Mouse (Mus musculus): ENCODE results near the gene Agtrap. TPM values are rescaled to one million over a fixed set of nuclear protein-coding genes. Genes with fewer than 3 reads are reported as not detected.
A peak's percentile ranks its signal among the peaks of the same experiment; 100 is the strongest.

Gene Agtrap
- polyA plus RNA-seq, 1 experiment from 2014 or later: 10.4 TPM

DNA sequence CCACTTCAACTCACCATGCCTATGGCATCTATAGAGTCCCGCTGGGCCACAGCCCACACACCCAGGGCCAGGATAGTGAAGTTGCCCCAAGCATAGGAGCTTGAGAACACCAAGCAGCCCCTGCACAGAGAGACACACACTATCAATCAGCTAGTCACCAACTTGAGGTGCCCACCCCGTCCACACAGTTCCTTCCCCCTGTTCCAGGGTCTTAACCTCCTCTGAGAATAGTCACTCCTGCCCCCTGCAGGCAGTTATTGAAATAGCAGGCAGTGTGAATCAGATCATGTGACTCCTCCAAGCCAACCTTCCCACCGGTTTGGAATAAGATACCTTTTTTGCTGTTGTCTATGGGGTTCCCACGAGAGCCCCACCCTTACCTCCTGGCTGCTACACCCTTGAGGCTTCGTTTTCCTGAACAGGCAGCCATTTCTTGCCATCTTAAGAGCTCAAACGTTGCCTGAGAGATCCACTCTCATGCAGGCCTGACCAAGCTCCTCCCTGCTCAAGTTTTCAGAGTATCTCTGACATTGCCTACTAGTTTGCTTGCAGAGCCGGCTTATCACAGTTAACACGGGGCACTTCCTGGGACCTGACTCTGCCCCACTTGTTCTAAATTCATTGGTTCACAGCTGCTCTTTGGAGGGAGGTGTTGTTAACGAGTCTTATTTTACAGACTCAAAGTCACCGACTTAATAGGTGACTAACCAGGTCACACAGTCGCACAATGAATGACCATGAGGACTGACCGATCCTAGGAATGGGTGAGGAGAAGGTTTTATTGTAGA, 5.4 kb downstream of the Agtrap start:
- peak; percentile 67 for ATAC-seq
- Histone ChIP-seq H3K9me3 (ENCODE audit: low read length) (no peaks in the 10 kb centered on the region), H3K36me3 (replicated peaks; ENCODE audit: insufficient read depth, low read length) (peaks cover 20% of the 10 kb centered on the region), H3K27me3 (ENCODE audit: insufficient read depth, low read length) (no peaks in the 10 kb centered on the region), H3K4me3 (ENCODE audit: low read depth, low read length) (no peak overlapping the region), H3K4me2 (ENCODE audit: low read depth, low read length) (0 out of 2 replicates have a peak overlapping the region, but pooled peaks have one; percentile 3), H3K9ac (replicated peaks) (no peak overlapping the region), H3K4me1 (ENCODE audit: insufficient read depth) (peaks cover 48% of the 10 kb centered on the region), H3K27ac (ENCODE audit: low read depth) (0 out of 2 replicates have a peak overlapping the region, but pooled peaks have one; percentile 66)
- DNase-seq: peak; percentile 77
- WGBS (ENCODE audit: insufficient replicate concordance): 36% methylated on average over 12 of the region's 12 CpGs
- no peak for TF ChIP-seq EP300 (IDR thresholded peaks at IDR 0.05; ENCODE audit: low read depth)
- peak; percentile 86 for TF ChIP-seq CTCF (IDR thresholded peaks at IDR 0.05; ENCODE audit: low read depth)

DNA sequence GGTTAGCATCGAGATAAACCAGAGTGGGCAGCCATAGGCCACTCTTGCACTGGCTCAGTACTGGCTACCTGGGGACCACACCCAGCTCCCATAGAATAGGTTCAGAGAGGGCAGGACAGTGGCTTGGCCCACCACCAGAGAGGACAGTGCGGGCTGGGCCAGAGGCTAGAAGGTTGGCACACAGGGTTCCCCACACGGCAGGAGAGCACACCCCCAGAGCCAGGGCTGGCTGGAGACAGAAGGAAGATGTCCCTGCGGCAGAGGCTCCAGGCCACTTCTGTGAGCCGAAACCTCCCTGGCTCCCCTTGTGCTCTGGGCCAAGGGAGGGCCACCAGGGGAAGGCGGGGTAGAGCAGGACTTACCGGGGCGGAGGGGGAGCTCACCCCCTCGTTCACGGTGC, 6.6 kb downstream of the Agtrap start:
- no peaks in the 10 kb centered on the region for H3K9me3 ChIP-seq (ENCODE audit: low read length)
- H3K4me1 ChIP-seq (ENCODE audit: insufficient read depth): peaks cover 39% of the 10 kb centered on the region
- no peak overlapping the region for H3K4me2 ChIP-seq (ENCODE audit: low read depth, low read length)
- no peaks in the 10 kb centered on the region for H3K27me3 ChIP-seq (ENCODE audit: insufficient read depth, low read length)
- no peak overlapping the region for H3K27ac ChIP-seq (ENCODE audit: low read depth)
- no peak overlapping the region for H3K4me3 ChIP-seq (ENCODE audit: low read depth, low read length)
- no peak for ATAC-seq
- TF ChIP-seq CTCF (IDR thresholded peaks at IDR 0.05; ENCODE audit: low read depth) (no peak), EP300 (IDR thresholded peaks at IDR 0.05; ENCODE audit: low read depth) (no peak)
- no peak for DNase-seq
- 90% methylated on average over 10 of the region's 10 CpGs for WGBS (ENCODE audit: insufficient replicate concordance)
- peaks cover 20% of the 10 kb centered on the region for H3K36me3 ChIP-seq (replicated peaks; ENCODE audit: insufficient read depth, low read length)
- H3K9ac ChIP-seq (replicated peaks): no peak overlapping the region

DNA sequence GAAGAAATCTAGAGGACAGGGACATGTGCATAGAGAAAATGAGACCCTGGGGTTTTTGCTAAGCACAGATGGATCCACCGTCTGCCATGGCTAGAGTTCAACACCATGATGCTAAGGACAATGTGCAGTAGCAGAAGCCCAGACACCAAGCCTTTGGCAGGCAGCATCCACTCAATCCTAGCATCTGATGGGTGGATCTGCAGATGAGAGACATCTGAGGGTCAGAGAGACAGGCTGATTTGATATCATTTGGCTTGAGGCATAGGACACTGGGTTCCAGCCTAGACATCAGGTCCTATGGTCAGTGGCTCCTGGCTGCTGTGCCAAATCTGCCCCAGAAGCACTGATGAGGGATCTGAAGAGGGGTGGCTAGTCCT, 7.2 kb downstream of the Agtrap start:
- Histone ChIP-seq H3K9ac (replicated peaks) (no peak overlapping the region), H3K4me2 (ENCODE audit: low read depth, low read length) (no peak overlapping the region), H3K4me3 (ENCODE audit: low read depth, low read length) (no peak overlapping the region), H3K27me3 (ENCODE audit: insufficient read depth, low read length) (no peaks in the 10 kb centered on the region), H3K27ac (ENCODE audit: low read depth) (no peak overlapping the region), H3K9me3 (ENCODE audit: low read length) (no peaks in the 10 kb centered on the region), H3K4me1 (ENCODE audit: insufficient read depth) (peaks cover 33% of the 10 kb centered on the region), H3K36me3 (replicated peaks; ENCODE audit: insufficient read depth, low read length) (peaks cover 20% of the 10 kb centered on the region)
- WGBS (ENCODE audit: insufficient replicate concordance): 73% methylated on average over 1 of the region's 1 CpGs
- no peak for TF ChIP-seq CTCF (IDR thresholded peaks at IDR 0.05; ENCODE audit: low read depth)
- TF ChIP-seq EP300 (IDR thresholded peaks at IDR 0.05; ENCODE audit: low read depth): no peak
- ATAC-seq (no peak), DNase-seq (no peak)

DNA sequence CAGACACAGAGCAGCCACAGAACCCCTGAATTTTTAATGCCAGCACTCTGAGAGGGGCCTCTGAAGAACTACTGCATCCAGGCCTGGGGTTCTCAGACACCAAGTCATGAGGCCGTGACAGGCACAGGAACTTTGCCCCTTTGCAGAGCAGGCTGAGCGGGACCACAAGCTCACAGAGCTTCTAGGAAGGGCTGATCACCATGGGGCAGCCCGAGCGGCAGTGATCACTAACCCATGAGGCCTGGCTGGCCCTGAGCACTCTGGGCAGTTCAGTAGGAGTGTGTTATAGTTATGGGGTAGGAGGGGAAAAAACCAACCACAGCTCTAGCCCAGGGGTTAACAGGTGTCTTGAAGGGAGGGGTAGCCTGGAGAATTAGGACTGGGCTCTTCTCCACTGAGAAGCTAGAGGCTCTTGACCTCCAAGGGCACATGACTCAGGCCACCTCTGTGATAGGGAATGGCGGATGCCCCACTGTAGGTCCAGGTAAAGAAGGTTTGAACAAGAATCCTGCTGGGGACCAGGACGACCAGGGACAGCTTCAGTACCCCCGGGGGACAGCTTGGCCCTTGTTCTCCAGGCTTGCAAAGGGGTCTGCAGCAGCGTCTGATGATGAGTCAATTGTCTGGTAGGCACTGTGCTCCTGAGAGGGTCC, 7.8 kb downstream of the Agtrap start:
- WGBS (ENCODE audit: insufficient replicate concordance): 79% methylated on average over 8 of the region's 8 CpGs
- no peak overlapping the region for H3K9ac ChIP-seq (replicated peaks)

GRCm38 (mm10) chr4:148079212-148079611, 8.6 kb downstream of the Agtrap start:
- DNase-seq (no peak), ATAC-seq (no peak)
- H3K27ac ChIP-seq (ENCODE audit: low read depth): no peak overlapping the region
- no peaks in the 10 kb centered on the region for H3K27me3 ChIP-seq (ENCODE audit: insufficient read depth, low read length)
- H3K4me2 ChIP-seq (ENCODE audit: low read depth, low read length): no peak overlapping the region
- H3K9ac ChIP-seq (replicated peaks): no peak overlapping the region
- no peak for TF ChIP-seq EP300 (IDR thresholded peaks at IDR 0.05; ENCODE audit: low read depth)
- peak; percentile 35; the same call in 1 of the 2 replicates for TF ChIP-seq CTCF (IDR thresholded peaks at IDR 0.05; ENCODE audit: low read depth)
- H3K9me3 ChIP-seq (ENCODE audit: low read length): no peaks in the 10 kb centered on the region
- peaks cover 21% of the 10 kb centered on the region for H3K4me1 ChIP-seq (ENCODE audit: insufficient read depth)
- H3K4me3 ChIP-seq (ENCODE audit: low read depth, low read length): no peak overlapping the region
- peaks cover 20% of the 10 kb centered on the region for H3K36me3 ChIP-seq (replicated peaks; ENCODE audit: insufficient read depth, low read length)
- WGBS (ENCODE audit: insufficient replicate concordance): 69% methylated on average over 6 of the region's 6 CpGs

More for the DNA sequence above, 7.8 kb downstream of the Agtrap start:
- Histone ChIP-seq H3K4me1 (ENCODE audit: insufficient read depth) (peaks cover 27% of the 10 kb centered on the region), H3K36me3 (replicated peaks; ENCODE audit: insufficient read depth, low read length) (peaks cover 20% of the 10 kb centered on the region), H3K4me2 (ENCODE audit: low read depth, low read length) (no peak overlapping the region), H3K27ac (ENCODE audit: low read depth) (no peak overlapping the region), H3K4me3 (ENCODE audit: low read depth, low read length) (no peak overlapping the region), H3K27me3 (ENCODE audit: insufficient read depth, low read length) (no peaks in the 10 kb centered on the region), H3K9me3 (ENCODE audit: low read length) (no peaks in the 10 kb centered on the region)
- ATAC-seq (no peak), DNase-seq (no peak)
- TF ChIP-seq EP300 (IDR thresholded peaks at IDR 0.05; ENCODE audit: low read depth) (no peak), CTCF (IDR thresholded peaks at IDR 0.05; ENCODE audit: low read depth) (no peak)

DNA sequence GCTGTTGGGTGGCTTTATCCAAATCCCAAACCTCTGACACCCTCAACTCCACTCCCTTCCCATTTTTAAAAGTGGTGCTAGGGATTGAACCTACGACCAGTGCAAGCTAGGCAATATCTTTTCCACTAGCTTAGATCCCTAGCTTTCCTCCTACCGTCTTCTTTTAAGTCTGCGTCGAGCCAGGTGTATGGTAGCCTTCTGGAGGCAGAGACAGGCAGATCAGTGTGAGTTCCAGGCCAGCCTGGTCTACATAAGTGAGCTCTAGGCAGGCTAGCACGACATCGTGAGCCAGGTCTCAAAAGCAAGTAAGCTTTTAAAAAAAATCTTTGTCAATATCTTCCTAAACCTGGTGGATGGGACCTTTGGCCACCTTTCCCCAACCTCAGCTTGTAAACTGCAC, 11.9 kb downstream of the Agtrap start:
- DNase-seq: no peak
- 79% methylated on average over 6 of the region's 6 CpGs for WGBS (ENCODE audit: insufficient replicate concordance)

More for the DNA sequence above, 11.9 kb downstream of the Agtrap start:
- H3K9me3 ChIP-seq (ENCODE audit: low read length): no peaks in the 10 kb centered on the region
- TF ChIP-seq EP300 (IDR thresholded peaks at IDR 0.05; ENCODE audit: low read depth): no peak
- TF ChIP-seq CTCF (IDR thresholded peaks at IDR 0.05; ENCODE audit: low read depth): no peak
- no peak overlapping the region for H3K9ac ChIP-seq (replicated peaks)
- no peaks in the 10 kb centered on the region for H3K4me1 ChIP-seq (ENCODE audit: insufficient read depth)
- H3K4me2 ChIP-seq (ENCODE audit: low read depth, low read length): no peak overlapping the region
- no peak overlapping the region for H3K27ac ChIP-seq (ENCODE audit: low read depth)
- no peak overlapping the region for H3K4me3 ChIP-seq (ENCODE audit: low read depth, low read length)
- no peak for ATAC-seq
- peaks cover 11% of the 10 kb centered on the region for H3K36me3 ChIP-seq (replicated peaks; ENCODE audit: insufficient read depth, low read length)
- H3K27me3 ChIP-seq (ENCODE audit: insufficient read depth, low read length): no peaks in the 10 kb centered on the region
